Mouse (Mus musculus) MEL-GATA-1-ER (cell line): ENCODE results near the gene Rrp1.
A peak's percentile ranks its signal among the peaks of the same experiment; 100 is the strongest.

Experiments used
- DNase-seq: peaks from one replicate; pipeline ENCODE4 v3.0.0-alpha.2; 2012; ENCODE audit warnings: low read depth; ENCODE audit errors: extremely low read depth

Rrp1 gene

DNA sequence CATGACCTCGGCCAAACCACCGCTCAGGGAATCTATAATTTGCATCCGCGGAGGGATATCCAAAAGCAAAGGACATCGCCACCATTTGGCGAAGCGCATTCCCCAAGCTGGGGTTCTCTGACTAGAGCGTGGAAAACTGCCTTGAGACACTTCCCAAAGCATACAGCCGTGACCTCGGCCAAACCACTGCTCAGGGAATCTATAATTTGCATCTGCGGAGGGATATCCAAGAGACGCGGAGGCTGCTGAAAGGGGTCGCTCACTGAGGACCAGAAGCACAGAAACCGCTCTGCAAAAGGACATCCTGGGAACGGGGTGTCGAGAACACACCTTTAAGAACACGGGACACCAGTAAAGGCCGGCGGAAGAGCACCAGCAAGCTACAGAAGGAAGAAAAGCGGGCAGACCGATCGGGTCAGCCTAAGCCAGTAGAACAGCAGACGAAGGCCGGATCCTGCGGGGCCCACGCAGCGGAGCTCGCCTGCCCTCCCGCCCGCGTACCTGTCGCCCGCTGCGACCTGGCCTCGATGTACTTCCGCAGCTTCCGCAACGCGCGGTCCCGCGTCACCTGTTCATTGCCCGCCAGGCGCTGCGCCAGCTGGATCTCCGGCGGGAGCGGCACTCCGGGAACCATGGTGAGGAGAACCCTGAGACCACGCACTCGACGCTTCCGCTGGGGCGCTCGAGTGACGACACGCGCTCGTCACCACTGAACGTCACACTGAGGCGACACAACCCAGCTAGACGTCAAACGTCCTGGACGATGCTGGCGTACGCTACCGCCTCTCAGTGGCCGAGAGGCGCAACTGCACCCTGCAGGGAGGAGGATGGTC lies at the start of gene Rrp1:
Gene Rrp1, minus strand, starts transcription at position 725 of the 833 bp plus-strand sequence.
- peak; percentile 93 for DNase-seq

DNA sequence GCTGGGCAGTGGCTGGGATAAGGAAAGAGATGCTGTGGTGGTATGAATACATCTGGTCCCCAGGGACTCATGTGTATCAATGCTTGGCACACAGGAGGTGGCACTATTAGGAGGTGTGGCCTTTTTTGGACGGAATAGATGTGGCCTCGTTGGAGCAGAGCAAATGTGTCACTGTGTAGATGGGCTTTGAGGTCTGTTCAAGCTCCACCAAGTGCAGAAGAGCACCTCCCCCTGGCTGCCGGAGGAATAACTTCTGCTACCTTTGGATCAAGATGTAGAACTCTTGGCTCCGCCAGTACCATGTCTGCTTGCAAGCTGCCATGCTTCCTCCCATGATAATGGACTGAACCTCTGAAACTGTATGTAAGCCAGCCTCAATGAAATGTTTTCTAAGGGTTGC lies 48.9 kb upstream of the Rrp1 start:
- no peak for DNase-seq

GRCm38 (mm10) chr10:78460463-78460862 lies 47.6 kb upstream of the Rrp1 start:
- DNase-seq, result no peak

DNA sequence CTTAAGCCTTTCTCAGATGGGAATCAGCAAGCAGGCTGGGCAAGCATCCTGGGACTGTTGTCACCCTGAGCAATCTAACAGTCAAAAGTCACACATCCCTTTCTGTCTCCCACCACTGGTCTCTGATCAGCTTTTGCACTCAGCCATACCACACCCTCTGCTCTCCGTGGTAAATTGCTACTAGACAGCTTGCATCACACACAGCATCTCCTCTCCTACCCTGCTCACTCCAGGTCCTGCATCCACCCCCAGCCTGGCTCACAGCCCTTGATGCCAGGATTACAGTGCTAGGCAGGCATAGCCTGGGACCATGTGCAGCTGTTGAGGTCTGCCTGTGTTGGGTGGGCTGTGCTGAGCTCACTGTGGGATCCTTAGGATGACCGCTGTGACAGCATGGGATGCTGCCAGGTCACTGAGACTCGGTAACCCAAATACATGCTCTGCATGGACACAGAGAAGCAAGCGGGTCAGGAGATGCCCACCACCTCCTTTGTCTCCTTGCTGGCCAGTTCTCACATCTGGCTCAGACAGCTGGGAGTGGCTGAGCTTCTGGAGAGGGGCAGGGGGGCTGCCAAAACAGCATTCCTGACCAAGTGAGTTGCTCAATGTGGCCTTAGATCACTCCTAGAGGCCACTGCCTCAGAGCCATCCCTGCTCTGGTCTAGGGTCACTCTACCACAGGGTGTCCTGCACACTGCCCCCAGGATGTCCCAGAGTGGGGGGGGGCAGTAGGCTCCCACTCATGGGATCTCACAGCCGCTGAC lies 45.7 kb upstream of the Rrp1 start:
- no peak for DNase-seq

GRCm38 (mm10) chr10:78457495-78458347 lies 44.9 kb upstream of the Rrp1 start:
- DNase-seq, result no peak

DNA sequence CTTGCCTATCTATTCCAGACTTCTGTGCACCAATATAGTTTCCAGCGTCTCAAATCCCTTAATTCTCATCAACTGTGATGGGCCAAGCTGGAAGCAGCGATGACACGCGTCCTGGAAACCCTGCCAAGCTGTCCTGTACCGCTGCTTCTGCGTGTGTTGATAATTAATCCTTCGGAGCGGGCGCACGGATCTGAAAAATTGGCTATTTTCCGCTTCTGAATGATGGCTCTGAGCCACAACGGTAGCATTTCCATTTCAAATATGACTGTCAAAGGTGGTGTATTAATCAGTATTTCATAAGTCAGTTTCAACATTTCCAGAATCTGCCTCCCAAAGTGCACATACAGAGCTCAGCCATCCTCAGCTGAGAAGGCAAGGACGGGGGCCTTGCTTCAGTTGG lies 43.9 kb upstream of the Rrp1 start:
- no peak for DNase-seq

GRCm38 (mm10) chr10:78452641-78453040 lies 39.8 kb upstream of the Rrp1 start:
- DNase-seq, result no peak

- no peak for DNase-seq
Measured at GRCm38 (mm10) chr10:78450761-78451160, 37.9 kb upstream of the Rrp1 start.

- DNase-seq, result no peak
Measured at GRCm38 (mm10) chr10:78447396-78447795, 34.6 kb upstream of the Rrp1 start.

DNA sequence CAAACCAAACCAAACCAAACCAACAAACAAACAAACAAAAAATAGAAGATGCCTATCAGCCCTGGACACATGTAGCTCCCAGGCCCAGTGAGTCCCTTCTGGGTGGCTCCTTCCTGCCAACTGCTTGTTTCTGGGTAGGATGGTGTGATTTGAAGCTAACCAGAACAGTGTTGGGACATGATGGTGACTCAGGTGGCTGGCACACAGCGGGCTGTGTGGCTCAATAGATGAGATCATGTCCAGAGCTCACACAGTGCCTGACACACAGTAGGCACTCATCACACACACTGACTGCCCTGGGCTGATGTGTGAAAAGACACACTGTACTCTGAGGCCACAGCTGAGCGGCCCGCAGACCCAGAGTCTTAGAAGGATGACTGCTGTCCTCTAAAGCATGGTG lies 33.4 kb upstream of the Rrp1 start:
- no peak for DNase-seq

DNA sequence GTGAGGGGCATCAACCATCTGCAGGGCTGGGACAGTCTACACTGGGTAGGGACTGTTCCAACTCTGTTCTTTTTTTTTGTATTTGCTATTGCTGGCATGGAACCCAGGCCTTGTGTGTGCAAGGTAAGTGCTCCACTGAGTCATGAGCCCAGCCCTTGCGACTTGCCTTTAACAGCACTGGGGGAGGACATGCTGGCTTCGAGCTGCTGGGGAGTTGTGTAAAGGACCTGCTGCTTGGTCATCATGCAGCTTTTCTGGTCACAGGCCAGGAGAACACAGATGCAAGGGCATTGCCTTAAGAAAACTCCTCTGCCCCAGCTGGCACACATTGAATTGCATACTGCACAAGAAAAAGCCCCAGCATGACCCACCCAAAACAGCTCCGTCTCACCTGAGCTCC lies 29.4 kb upstream of the Rrp1 start:
- no peak for DNase-seq

DNA sequence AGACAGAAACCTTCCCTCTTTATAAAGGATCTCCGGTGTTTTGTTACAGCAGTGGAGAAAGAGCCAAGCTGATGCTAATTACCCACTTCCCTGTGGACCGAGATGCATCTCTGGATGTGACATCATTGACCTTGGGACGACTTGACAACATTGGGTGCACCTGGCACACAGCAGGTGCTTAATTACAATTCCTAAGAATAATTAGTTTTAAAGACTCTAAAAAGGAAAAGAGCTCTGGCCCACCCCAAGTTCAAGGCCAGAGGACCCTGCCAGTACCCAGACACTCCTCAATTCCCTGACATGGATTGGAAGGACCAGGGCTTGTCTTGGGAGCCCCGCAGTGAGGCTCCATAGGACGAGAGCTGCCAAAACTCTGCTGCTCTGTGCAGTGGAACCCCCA lies 28.8 kb upstream of the Rrp1 start:
- no peak for DNase-seq

DNA sequence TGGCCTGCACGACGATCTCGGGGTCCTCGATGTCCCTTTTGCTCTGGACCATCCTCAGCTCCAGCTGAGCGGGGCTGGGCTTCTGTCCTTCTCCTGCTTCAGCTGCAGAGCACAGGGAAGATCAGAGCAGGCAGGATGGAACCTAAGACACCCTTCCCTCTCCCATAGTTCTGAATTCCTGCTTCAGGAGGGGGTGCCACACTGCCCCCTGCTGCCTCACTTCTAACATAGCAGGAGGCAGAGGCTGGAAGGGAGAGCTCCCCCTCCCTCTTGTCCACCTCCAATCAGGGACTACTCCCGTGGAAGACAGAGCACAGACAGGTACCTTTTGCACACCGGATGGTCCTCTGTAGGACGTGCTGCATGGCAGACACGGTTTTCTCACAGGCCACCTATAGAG lies 28.0 kb upstream of the Rrp1 start:
- DNase-seq, result no peak

DNA sequence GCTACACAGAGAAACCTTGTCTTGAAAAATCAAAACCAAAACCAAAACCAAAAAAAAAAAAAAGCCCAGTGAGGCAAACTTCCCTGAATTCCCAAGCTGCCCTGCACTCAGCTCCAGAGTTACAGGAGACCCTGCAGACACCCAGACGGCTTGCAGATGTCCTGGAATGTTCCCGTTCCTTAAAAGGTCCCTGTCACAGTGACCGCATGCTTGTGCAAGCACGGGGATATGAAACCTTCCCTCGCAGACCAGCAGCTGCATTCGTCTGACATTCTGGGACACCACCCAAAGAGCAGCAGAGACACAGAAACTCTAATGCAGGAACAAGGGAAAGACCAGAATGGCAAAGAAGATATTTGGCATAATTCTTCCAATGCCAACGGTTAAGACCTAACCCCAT lies 27.1 kb upstream of the Rrp1 start:
- no peak for DNase-seq

GRCm38 (mm10) chr10:78439550-78439949 lies 26.7 kb upstream of the Rrp1 start:
- no peak for DNase-seq

GRCm38 (mm10) chr10:78438094-78438493 lies 25.3 kb upstream of the Rrp1 start:
- peak; percentile 26 for DNase-seq

- no peak for DNase-seq
Measured at GRCm38 (mm10) chr10:78432853-78433252, 20.0 kb upstream of the Rrp1 start.

- DNase-seq, result no peak
Measured at GRCm38 (mm10) chr10:78429776-78430175, 16.9 kb upstream of the Rrp1 start.

DNA sequence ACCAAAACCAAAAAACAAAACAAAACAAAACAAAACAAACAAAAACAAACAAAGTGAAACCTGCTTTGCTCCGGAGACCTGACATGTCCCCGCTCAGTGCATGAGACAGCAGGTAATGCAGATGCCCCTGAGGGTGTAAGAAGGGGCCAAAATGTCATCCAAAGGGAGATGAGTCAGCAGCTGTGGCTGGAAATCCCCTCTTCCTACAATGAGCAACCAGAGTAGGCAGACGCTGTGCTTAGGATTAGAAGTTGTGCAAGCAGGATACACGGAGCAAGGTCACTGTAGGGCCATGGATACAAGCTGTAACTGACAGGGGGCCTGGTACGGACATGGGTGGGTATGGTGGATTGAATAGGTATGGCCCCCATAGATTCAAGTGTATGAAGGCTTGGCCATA lies 16.3 kb upstream of the Rrp1 start:
- no peak for DNase-seq

GRCm38 (mm10) chr10:78428070-78428469 lies 15.2 kb upstream of the Rrp1 start:
- DNase-seq, result no peak

GRCm38 (mm10) chr10:78426117-78426735 lies 13.4 kb upstream of the Rrp1 start:
- peak; percentile 19 for DNase-seq
